Mouse (Mus musculus) megakaryocyte, embryonic 14.5 days (primary cell): ENCODE measurements around the gene Ndufc2. TPM values are rescaled to one million over a fixed set of nuclear protein-coding genes. Genes with fewer than 3 reads are reported as not detected.

Source experiments
- H3K27me3 ChIP-seq: replicated peaks from 2 replicates; pipeline ENCODE3; 2012; ENCODE audit warnings: inconsistent platforms
- H3K36me3 ChIP-seq: replicated peaks from 2 replicates; pipeline ENCODE3; 2012; ENCODE audit warnings: low read length, inconsistent platforms, mixed read lengths
- H3K4me1 ChIP-seq: 2 replicates; pipeline ENCODE4 v1.6.1; 2012; ENCODE audit warnings: inconsistent platforms
- H3K4me3 ChIP-seq: replicated peaks from 2 replicates; pipeline ENCODE3; 2012; ENCODE audit warnings: moderate library complexity, mild to moderate bottlenecking, inconsistent platforms
- H3K9me3 ChIP-seq: 2 replicates; pipeline ENCODE4 v1.6.1; 2012; ENCODE audit warnings: inconsistent platforms
- FLI1 ChIP-seq: IDR thresholded peaks from 2 replicates; pipeline ENCODE4 v1.6.1; 2012; ENCODE audit warnings: low read length, inconsistent platforms, mixed read lengths
- GATA1 ChIP-seq: IDR thresholded peaks from 3 replicates; pipeline ENCODE4 v1.6.1; 2012; ENCODE audit warnings: mixed read lengths, low read length, inconsistent platforms, borderline replicate concordance
- polyA plus RNA-seq: library from polyadenylated mRNA; stranded (reverse); fragments of >175 nt; gene quantifications from 2 replicates; pipeline ENCODE4 v1.2.3, GENCODE M21; 2012; ENCODE audit warnings: low replicate concordance; ENCODE audit not compliant: insufficient read depth

The Ndufc2 gene
- 96.9 and 191 TPM in 2 replicates for polyA plus RNA-seq

DNA sequence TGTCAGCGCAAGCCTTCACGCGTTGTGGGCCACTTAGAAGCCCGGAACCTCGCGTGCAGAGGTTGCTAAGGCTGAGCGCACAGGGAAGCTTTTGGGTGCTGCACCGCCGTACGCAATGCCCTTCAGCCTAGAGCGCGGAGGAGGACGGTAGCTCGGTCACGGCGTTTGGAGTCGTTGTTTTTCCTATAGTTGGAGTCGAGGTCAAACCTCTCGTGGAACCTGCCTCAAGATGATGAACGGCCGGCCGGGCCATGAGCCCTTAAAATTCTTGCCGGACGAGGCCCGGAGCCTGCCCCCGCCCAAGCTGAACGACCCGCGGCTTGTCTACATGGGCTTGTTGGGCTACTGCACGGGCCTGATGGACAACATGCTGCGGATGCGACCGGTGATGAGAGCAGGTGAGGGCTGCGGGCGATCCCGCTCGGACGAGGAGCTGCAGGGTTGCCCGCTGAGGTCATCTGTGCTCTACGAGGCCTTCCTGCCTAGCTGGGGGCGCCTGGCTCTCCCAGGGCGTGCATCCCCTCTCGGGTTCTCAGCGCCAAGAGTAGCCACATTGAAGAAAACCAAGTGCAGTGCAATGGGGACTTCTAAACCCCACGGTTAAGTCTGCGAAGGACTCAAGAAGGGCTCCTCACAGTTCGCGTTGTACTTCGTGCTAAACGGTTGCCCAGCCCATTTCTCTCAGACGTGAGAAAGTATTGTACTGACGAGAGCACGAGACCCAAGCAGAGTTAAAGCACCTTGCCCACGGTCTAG is at the start of gene Ndufc2:
TSS of gene Ndufc2 (plus strand) at position 44 of the 756 bp plus-strand sequence.
- no peak for TF ChIP-seq FLI1
- TF ChIP-seq GATA1, result no peak

GRCm38 (mm10) chr7:97350891-97351290 is 48.9 kb upstream of the Ndufc2 start:
- Histone ChIP-seq H3K9me3 (no peaks in the 10 kb centered on the region; the same call in 1 of the 2 replicates), H3K36me3 (peaks cover 24% of the 10 kb centered on the region), H3K4me3 (no peak overlapping the region), H3K27me3 (peaks cover 30% of the 10 kb centered on the region), H3K4me1 (peaks cover 48% of the 10 kb centered on the region)
- TF ChIP-seq GATA1 (no peak), FLI1 (no peak)

More for the DNA sequence above, at the start of gene Ndufc2:
- Histone ChIP-seq H3K27me3 (peaks cover 10% of the 10 kb centered on the region), H3K4me3 (peak within 1 kb of the TSS; percentile 97), H3K9me3 (no peaks in the 10 kb centered on the region), H3K4me1 (peaks cover 26% of the 10 kb centered on the region), H3K36me3 (peaks cover 25% of the 10 kb centered on the region)

- Histone ChIP-seq H3K4me1 (peaks cover 47% of the 10 kb centered on the region), H3K27me3 (peaks cover 28% of the 10 kb centered on the region), H3K36me3 (peaks cover 24% of the 10 kb centered on the region), H3K9me3 (no peaks in the 10 kb centered on the region; the same call in 1 of the 2 replicates), H3K4me3 (no peak overlapping the region)
- TF ChIP-seq GATA1, result no peak
Observed at GRCm38 (mm10) chr7:97351792-97352513, 47.9 kb upstream of the Ndufc2 start.

DNA sequence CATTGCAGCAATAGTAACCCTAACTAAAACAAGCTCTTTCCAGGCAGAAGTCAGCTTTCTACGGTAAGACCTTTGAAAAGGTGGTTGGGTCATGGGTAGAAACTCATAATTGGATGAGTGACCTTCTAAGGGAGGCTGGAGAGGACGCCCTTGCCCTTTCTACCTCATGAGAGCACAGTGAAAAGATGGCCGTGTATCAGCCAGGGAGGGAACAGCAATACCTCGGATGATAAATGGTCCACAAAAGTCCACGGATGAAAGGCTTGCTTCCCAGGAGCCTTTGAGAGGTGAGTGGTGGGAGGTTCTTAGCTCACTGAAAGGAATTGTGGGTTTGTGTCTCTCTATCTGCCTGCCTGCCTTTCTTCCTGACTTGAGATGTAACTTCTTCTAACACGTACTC is 46.4 kb upstream of the Ndufc2 start:
- no peak overlapping the region for H3K4me3 ChIP-seq
- no peak for TF ChIP-seq GATA1
- TF ChIP-seq FLI1, result no peak
- H3K36me3 ChIP-seq, result peaks cover 11% of the 10 kb centered on the region
- H3K27me3 ChIP-seq, result peaks cover 20% of the 10 kb centered on the region
- H3K4me1 ChIP-seq, result peaks cover 60% of the 10 kb centered on the region
- no peaks in the 10 kb centered on the region; the same call in 1 of the 2 replicates for H3K9me3 ChIP-seq

DNA sequence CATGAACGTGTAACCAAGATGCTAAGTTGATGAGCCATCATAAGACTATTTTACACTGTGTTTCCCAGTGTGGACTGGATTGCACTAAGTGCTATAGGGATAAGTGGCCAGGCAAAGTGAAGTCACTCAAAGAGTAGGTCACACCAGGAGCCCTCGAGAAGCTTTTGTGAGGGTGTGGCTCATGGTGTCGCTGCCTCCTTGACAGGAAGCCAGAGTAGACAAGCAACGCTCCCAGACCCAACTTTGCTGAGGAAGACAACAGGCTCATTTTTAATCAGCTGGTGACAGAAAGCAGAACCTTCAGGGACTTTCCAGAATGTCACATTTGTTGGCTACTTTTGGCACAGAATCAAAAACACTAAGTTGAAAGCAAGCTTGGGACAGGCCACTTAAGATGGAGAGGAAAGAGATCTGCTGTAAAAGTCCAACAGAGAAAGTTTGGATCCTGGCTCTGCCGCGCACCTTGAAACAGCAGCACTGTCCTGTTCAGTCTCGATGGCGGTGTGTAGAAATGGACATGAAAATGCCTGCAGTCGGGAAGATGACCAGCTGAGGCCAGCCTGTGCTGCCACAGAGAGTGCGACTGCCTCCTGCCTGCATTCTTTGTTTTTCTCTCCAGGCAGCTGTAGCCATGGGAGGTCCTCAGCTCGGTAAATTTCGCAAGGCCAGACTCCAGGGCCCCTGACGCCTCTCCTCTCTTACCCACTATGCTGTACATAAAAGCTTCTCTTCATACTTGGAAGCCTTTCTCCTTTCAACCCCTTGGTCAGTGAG is 44.5 kb upstream of the Ndufc2 start:
- Histone ChIP-seq H3K27me3 (peaks cover 9% of the 10 kb centered on the region), H3K9me3 (no peaks in the 10 kb centered on the region; the same call in 1 of the 2 replicates), H3K36me3 (no peaks in the 10 kb centered on the region), H3K4me3 (peak overlapping the region; percentile 50), H3K4me1 (peaks cover 60% of the 10 kb centered on the region)
- no peak for TF ChIP-seq GATA1
- no peak for TF ChIP-seq FLI1

- TF ChIP-seq GATA1 (no peak), FLI1 (no peak)
- Histone ChIP-seq H3K27me3 (peaks cover 8% of the 10 kb centered on the region), H3K36me3 (no peaks in the 10 kb centered on the region), H3K4me3 (no peak overlapping the region), H3K4me1 (peaks cover 67% of the 10 kb centered on the region), H3K9me3 (no peaks in the 10 kb centered on the region; the same call in 1 of the 2 replicates)
Observed at GRCm38 (mm10) chr7:97356253-97356652, 43.5 kb upstream of the Ndufc2 start.

GRCm38 (mm10) chr7:97356875-97357276 is 42.9 kb upstream of the Ndufc2 start:
- Histone ChIP-seq H3K4me3 (no peak overlapping the region), H3K36me3 (no peaks in the 10 kb centered on the region), H3K4me1 (peaks cover 66% of the 10 kb centered on the region), H3K27me3 (peaks cover 5% of the 10 kb centered on the region), H3K9me3 (no peaks in the 10 kb centered on the region; the same call in 1 of the 2 replicates)
- no peak for TF ChIP-seq FLI1
- no peak for TF ChIP-seq GATA1

DNA sequence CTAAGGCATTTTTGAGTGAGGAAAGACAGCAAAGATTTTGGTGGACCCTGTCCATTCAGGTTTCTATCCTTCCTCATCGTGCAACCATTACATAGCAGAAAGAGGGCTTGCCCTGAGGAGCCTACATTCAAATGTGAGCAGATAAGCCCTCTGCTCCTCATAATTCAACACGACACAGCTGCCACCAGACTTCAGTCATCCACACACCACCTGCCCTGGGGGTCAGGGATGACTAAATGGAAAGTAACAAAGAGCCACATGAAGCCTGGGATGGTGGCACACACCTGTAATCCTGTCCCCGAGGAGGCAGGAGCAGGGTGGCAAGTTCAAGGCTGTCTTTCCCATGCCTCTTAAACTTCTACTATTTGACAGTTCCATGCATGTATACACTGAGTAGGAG is 42.0 kb upstream of the Ndufc2 start:
- Histone ChIP-seq H3K9me3 (no peaks in the 10 kb centered on the region; the same call in 1 of the 2 replicates), H3K36me3 (no peaks in the 10 kb centered on the region), H3K4me3 (no peak overlapping the region), H3K27me3 (peaks cover 8% of the 10 kb centered on the region), H3K4me1 (peaks cover 59% of the 10 kb centered on the region)
- TF ChIP-seq FLI1, result no peak
- TF ChIP-seq GATA1, result no peak

DNA sequence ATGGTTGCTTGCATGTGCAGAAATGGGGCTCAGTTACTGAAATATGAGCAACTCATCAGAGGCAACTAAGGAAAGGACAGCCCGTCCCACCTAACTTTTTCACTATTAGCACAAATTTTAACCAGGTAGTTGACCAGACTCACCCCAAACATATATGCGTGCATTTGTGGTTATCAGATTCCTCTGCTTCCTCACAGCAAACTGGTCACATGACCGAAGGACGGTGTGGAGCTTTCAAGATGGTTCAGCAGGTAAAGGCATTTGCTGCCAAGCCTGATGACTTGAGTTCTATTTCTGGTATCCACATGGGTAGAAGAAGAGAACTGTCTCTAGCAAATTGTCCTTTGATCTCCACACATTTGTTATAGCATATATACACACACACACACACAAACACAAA is 41.5 kb upstream of the Ndufc2 start:
- no peaks in the 10 kb centered on the region for H3K36me3 ChIP-seq
- TF ChIP-seq GATA1 (no peak), FLI1 (no peak)
- peaks cover 8% of the 10 kb centered on the region for H3K27me3 ChIP-seq
- H3K4me1 ChIP-seq, result peaks cover 56% of the 10 kb centered on the region
- no peaks in the 10 kb centered on the region for H3K9me3 ChIP-seq
- H3K4me3 ChIP-seq, result no peak overlapping the region
